Mouse (Mus musculus): ENCODE measurements around the gene Has3. TPM values are rescaled to one million over a fixed set of nuclear protein-coding genes. Genes with fewer than 3 reads are reported as not detected.

Gene Has3
- polyA plus RNA-seq, 1 experiment from 2014 or later: 0.12 TPM

DNA sequence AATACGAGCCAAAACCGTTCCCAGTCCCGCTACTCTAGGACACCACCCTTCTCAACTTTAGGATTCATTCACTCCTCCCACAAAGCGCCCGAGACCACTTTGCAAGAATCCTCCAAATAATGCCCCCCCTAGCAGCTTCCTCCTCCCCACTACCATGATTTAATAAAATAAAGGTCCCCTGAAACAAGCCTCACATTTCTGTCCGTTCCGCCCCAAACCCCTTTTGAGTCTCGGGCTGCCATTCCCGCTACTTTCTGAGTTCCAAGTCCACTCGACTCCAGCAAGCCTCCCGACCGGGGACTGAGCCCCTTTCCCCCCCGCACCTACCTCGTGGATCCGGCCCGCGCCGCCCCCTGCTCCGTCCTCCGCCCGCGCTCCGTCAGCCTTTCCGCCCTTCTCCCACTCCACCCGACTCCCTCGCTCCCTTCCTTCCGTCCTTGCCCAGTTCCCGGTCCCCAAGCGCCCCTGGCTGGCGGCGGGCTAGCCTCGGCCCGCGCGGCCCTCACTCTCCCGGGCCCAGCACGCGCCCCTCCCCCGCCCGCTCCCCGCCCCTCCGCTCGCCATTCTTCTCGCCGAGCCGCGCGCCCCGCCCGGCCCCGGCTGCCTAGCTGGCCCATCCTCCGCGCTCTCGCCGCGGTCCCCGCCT lies 22.9 kb downstream of the Has3 start:
- peaks cover 38% of the 10 kb centered on the region for H3K4me1 ChIP-seq
- peak overlapping the region; percentile 100 for H3K27ac ChIP-seq (replicated peaks)
- peak overlapping the region; percentile 99 for H3K4me3 ChIP-seq
- DNase-seq (ENCODE audit: low spot score): peak; percentile 82
- H3K9me3 ChIP-seq (replicated peaks): no peaks in the 10 kb centered on the region
- H3K36me3 ChIP-seq: peaks cover 49% of the 10 kb centered on the region
- under 1% methylated on average over 57 of the region's 57 CpGs for WGBS
- no peaks in the 10 kb centered on the region for H3K27me3 ChIP-seq (ENCODE audit: low read depth, poor library complexity, severe bottlenecking)

DNA sequence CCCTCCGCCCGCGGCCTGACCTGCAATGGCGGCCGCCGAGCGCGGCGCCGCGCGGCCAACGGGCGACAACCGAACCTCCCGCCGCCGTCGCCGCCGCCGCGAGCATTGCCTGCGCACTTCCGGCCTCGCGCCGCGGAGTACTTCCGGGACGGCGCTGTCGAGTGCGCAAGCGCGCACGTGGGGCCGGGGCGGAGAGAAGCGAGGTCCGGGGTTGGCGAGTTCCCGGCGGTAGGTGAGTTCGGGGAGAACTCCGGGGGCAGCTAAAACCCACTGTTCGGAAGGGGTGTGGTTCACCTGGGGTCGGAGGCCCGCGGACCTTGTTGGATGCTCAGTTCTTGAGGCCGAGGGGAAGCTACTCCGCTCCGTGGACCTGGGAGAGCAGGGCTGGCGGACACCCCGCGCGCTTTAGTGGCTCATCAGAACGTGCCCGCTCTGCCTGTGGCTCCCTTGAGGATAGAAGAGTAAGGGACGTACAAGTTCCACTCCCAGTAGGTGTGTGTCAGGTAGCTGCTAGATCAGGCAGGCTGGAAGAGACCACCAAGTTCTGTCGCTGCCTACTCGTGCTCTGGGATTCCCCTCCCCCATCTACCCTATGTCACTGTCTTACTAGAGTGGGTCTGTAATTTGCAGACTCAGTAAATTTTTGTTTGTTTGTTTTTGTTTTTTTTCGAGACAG lies 23.6 kb downstream of the Has3 start, which contains the start of gene Utp4:
TSS of gene Utp4 (plus strand) at position 156 of the 676 bp plus-strand sequence.
- Histone ChIP-seq H3K27me3 (ENCODE audit: low read depth, poor library complexity, severe bottlenecking) (no peaks in the 10 kb centered on the region), H3K36me3 (peaks cover 56% of the 10 kb centered on the region), H3K9me3 (replicated peaks) (no peaks in the 10 kb centered on the region), H3K4me3 (peak within 1 kb of the TSS; percentile 99), H3K4me1 (peaks cover 38% of the 10 kb centered on the region), H3K27ac (replicated peaks) (peak within 1 kb of the TSS; percentile 100)
- DNase-seq (ENCODE audit: low spot score): peak; percentile 89
- under 1% methylated on average over 63 of the region's 63 CpGs for WGBS

DNA sequence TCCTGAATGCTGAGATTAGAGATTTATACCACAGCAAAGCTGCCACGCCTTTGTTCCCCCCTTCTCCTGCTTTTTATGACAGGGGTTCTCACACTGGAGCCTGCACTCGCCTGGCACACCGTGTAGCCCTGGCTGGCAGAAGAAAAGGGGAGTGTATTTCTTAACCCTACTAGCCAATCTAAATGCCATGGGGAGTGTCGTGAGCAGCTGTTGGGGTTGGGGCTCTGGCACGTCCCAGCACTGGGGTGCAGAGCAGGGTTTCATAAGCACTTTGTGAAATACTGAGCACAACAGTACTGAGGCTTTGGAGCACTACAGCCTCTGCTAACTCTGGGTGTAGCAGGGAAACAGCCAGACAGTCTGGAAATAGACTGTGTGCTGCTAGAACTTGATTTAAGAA lies 29.4 kb downstream of the Has3 start:
- Histone ChIP-seq H3K4me3 (no peak overlapping the region), H3K36me3 (peaks cover 100% of the 10 kb centered on the region), H3K4me1 (peaks cover 8% of the 10 kb centered on the region), H3K27ac (replicated peaks) (no peak overlapping the region), H3K9me3 (replicated peaks) (no peaks in the 10 kb centered on the region), H3K27me3 (ENCODE audit: low read depth, poor library complexity, severe bottlenecking) (no peaks in the 10 kb centered on the region)
- no peak for DNase-seq (ENCODE audit: low spot score)
- 97% methylated on average over 5 of the region's 5 CpGs for WGBS

DNA sequence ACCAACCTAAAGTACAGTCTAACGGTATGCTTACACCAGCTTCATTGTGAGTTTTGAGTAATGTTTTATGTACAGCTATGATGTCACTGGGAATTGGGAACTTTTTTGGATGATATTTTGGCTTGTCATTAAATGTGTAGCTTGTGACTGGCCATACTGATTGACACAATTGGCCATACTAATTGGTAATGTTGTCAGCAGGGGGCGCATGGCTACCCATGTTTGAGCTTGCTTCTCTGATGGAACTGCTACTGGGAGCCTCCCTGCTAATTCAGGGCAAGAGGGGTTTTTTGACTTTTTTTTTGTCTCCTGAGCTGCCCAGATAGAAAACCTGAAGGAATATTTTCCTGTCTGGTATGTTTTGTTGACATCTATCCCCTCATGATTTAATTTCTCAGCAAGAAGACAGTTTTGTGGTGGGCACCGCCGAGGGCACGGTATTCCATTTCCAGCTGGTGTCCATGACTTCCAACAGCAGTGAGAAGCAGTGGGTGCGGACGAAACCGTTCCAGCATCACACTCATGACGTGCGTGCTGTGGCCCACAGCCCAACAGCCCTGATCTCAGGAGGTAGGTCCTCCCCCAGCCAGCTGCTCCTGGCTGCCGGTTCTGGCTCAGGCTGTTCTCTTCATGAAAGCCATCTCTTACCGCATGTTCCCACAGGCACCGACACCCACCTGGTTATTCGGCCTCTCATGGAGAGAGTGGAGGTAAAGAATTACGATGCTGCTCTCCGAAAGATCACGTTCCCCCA lies 35.9 kb downstream of the Has3 start:
- no peaks in the 10 kb centered on the region for H3K9me3 ChIP-seq (replicated peaks)
- no peak overlapping the region for H3K27ac ChIP-seq (replicated peaks)
- peaks cover 93% of the 10 kb centered on the region for H3K36me3 ChIP-seq
- WGBS: 94% methylated on average over 17 of the region's 17 CpGs
- no peaks in the 10 kb centered on the region for H3K27me3 ChIP-seq (ENCODE audit: low read depth, poor library complexity, severe bottlenecking)
- DNase-seq (ENCODE audit: low spot score): peak; percentile 34
- no peak overlapping the region for H3K4me3 ChIP-seq
- no peaks in the 10 kb centered on the region for H3K4me1 ChIP-seq

DNA sequence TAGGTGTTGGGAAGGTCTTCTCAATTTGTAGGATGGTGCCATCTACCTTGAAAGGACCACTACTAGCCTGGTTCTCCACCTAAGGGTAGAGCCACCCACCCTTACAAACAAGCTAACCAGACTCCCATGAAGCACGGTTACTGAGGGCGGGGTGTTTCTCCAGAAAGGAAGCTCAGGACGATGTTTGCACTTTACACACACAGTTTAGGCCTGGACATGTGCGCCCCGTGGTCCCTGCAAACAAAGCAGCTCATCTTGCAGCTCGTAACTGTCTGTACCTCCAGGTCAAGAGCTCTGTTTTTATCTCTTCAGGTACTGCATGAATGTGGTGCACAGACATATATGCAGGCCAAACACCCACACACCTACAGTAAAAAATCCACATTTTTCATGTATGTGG lies 36.6 kb downstream of the Has3 start:
- H3K4me3 ChIP-seq: no peak overlapping the region
- H3K36me3 ChIP-seq: peaks cover 93% of the 10 kb centered on the region
- WGBS: 94% methylated on average over 6 of the region's 6 CpGs

DNA sequence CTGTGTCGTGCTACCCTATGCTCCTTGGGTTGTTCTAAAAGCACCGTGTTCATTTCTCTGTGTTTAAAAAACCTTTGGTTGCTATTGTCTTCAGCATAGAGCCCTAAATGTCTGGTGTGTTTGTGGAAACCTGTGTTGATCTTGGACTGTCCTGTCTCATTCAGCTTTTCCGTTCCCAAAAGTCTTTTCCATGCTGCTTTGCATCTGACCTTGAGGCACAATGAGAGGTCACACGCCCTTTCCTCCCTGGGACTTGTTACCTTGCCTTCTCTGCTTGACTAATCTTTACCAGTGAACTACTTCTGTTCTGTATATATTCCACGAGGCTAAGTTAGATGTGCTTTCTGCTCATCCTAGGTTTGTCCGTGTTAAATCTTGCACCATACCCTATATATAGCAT lies 37.4 kb downstream of the Has3 start:
- Histone ChIP-seq H3K4me3 (no peak overlapping the region), H3K27ac (replicated peaks) (no peak overlapping the region), H3K4me1 (no peaks in the 10 kb centered on the region), H3K9me3 (replicated peaks) (no peaks in the 10 kb centered on the region), H3K27me3 (ENCODE audit: low read depth, poor library complexity, severe bottlenecking) (no peaks in the 10 kb centered on the region), H3K36me3 (peaks cover 93% of the 10 kb centered on the region)
- no peak for DNase-seq (ENCODE audit: low spot score)
- 89% methylated on average over 6 of the region's 6 CpGs for WGBS

More for the DNA sequence above, 36.6 kb downstream of the Has3 start:
- Histone ChIP-seq H3K27ac (replicated peaks) (no peak overlapping the region), H3K4me1 (no peaks in the 10 kb centered on the region), H3K9me3 (replicated peaks) (no peaks in the 10 kb centered on the region), H3K27me3 (ENCODE audit: low read depth, poor library complexity, severe bottlenecking) (no peaks in the 10 kb centered on the region)
- DNase-seq (ENCODE audit: low spot score): no peak

DNA sequence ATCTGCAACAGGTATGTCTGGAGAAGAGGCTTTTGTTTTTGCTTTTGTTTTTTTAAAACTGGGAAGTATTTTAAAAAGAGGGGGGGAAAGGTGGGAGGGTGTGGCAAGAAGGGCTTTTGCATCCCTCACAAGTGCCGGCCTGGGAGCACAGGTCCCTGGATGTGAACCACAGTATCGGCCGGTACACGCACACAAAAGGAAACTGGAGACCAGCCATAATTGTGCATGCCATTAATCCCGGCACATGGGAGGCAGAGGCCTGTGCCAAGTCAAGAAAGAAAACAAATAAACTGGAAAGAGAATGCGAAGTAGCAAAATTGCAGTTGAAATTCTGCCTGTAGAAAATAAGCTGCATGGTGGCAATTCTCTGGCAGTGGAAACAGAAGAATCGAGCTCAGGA lies 38.2 kb downstream of the Has3 start:
- H3K36me3 ChIP-seq: peaks cover 93% of the 10 kb centered on the region
- 92% methylated on average over 7 of the region's 7 CpGs for WGBS
- no peaks in the 10 kb centered on the region for H3K27me3 ChIP-seq (ENCODE audit: low read depth, poor library complexity, severe bottlenecking)
- DNase-seq (ENCODE audit: low spot score): no peak
- no peak overlapping the region for H3K27ac ChIP-seq (replicated peaks)
- no peaks in the 10 kb centered on the region for H3K4me1 ChIP-seq
- H3K9me3 ChIP-seq (replicated peaks): no peaks in the 10 kb centered on the region
- no peak overlapping the region for H3K4me3 ChIP-seq

DNA sequence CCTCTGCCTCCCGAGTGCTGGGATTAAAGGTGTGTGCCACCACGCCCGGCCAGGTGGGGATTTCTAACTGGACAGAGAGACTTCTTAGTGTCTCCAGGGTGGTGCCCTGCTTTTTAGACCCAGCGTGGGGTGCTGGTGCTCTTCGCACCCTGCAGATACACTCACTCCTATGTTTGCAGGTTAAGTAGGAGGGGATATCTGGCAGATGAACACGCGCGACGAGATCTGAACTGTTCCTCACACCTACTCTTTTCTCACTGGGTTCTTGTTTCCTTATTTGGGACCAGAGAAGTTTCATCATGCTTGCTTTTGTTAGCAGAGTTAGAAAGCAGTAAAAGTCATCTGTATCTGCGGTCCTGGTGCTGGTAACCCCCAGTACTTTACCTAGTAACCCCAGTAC lies 43.6 kb downstream of the Has3 start:
- Histone ChIP-seq H3K36me3 (peaks cover 91% of the 10 kb centered on the region), H3K4me3 (no peak overlapping the region), H3K27me3 (ENCODE audit: low read depth, poor library complexity, severe bottlenecking) (no peaks in the 10 kb centered on the region), H3K4me1 (no peaks in the 10 kb centered on the region), H3K27ac (replicated peaks) (no peak overlapping the region), H3K9me3 (replicated peaks) (no peaks in the 10 kb centered on the region)
- WGBS: 92% methylated on average over 10 of the region's 10 CpGs
- DNase-seq (ENCODE audit: low spot score): no peak

DNA sequence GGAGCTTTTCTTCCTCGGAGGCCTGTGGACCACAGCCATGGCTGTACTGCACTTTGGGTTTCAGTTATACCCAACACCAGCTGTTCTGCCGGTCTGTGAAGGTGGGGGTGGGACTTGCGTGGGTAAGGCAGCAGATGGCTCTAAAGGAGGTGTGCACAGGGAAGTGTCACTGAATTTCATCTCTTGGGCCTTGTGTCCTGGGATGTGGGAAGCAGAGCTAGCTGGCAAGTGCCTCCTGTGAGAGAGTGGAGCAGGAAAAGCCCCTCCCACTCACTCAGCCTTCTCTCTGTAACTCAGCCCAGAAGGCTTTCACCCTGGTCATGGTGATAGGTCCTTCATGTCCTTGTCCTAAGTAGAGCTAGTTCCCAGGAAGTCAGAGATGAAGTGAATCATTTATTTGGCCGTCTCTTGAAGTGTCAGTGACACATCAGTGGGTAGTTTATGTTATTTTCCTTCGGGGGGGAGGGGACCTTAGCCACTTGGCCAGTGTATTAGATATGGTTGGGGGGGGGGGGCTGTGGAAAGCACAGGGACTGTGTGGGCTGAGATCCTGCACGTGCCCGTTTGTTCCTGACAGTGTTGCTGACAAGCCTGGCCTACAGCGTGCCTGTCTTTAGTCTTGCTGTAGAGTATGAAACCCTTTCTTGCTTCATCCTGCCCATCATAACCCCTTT lies 49.8 kb downstream of the Has3 start:
- Histone ChIP-seq H3K4me1 (no peaks in the 10 kb centered on the region), H3K27me3 (ENCODE audit: low read depth, poor library complexity, severe bottlenecking) (no peaks in the 10 kb centered on the region), H3K27ac (replicated peaks) (no peak overlapping the region), H3K9me3 (replicated peaks) (no peaks in the 10 kb centered on the region), H3K36me3 (peaks cover 94% of the 10 kb centered on the region), H3K4me3 (no peak overlapping the region)
- DNase-seq (ENCODE audit: low spot score): no peak
- 95% methylated on average over 8 of the region's 8 CpGs for WGBS

DNA sequence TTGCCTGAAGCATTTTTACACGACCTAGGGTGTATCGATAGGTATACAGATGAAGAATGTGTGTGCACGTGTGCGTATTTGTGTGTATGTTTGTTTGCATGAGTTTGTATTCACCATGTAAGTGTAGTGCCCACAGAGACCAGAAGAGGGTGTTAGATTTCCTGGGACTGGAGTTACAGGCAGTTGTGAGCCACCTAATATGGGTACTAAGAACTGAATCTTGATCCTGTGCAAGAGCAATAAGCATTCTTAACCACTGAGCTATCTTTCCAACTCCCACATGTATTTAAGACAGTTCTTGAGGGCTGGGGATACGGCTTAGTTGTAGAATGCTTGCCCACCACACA lies 50.3 kb downstream of the Has3 start:
- Histone ChIP-seq H3K27ac (replicated peaks) (no peak overlapping the region), H3K27me3 (ENCODE audit: low read depth, poor library complexity, severe bottlenecking) (no peaks in the 10 kb centered on the region), H3K4me3 (no peak overlapping the region), H3K36me3 (peaks cover 90% of the 10 kb centered on the region), H3K4me1 (no peaks in the 10 kb centered on the region), H3K9me3 (replicated peaks) (no peaks in the 10 kb centered on the region)
- DNase-seq (ENCODE audit: low spot score): no peak
- 98% methylated on average over 5 of the region's 5 CpGs for WGBS

DNA sequence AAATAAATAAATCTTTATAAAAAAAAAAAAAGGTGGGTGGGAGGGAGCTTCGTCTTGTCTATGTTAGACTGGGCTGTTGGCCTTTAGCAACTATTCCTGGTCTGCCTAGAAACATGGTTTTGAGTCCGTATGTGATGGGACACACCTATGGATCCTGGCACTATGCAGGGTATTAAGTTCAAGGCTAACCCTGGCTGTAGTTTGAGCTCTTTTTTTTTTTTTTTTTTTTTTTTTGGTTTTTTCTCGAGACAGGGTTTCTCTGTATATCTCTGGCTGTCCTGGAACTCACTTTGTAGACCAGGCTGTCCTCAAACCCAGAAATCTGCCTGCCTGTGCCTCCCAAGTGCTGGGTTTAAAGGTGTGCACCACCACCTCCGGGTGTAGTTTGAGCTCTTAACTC lies 54.0 kb downstream of the Has3 start:
- H3K9me3 ChIP-seq (replicated peaks): no peaks in the 10 kb centered on the region
- no peak overlapping the region for H3K4me3 ChIP-seq
- no peaks in the 10 kb centered on the region for H3K4me1 ChIP-seq
- H3K36me3 ChIP-seq: peaks cover 53% of the 10 kb centered on the region
- no peaks in the 10 kb centered on the region for H3K27me3 ChIP-seq (ENCODE audit: low read depth, poor library complexity, severe bottlenecking)
- WGBS: 95% methylated on average over 4 of the region's 4 CpGs
- no peak overlapping the region for H3K27ac ChIP-seq (replicated peaks)
- no peak for DNase-seq (ENCODE audit: low spot score)

DNA sequence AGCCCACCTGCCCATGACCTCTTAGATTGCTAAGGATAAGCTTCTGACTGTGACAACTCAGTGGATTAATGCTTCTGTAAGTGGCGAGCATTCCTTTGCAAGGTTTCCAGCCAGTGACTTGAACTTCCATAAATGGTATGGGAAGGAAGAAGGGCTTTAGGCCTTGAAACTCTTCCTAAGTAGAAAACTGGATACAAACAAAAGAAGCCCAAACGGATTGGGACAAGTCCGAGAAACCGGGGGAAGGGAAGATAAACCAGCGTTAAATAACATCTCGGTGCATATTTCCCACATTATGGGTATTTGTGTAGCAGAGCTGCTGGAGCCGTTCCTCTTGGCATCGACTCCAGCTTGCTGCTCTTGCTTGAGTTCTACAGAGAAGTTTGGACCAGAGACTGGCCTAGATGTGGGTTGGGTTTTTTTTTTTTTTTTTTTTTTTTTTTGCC lies 54.9 kb downstream of the Has3 start:
- H3K4me1 ChIP-seq: no peaks in the 10 kb centered on the region
- 83% methylated on average over 8 of the region's 8 CpGs for WGBS
- DNase-seq (ENCODE audit: low spot score): no peak
- peaks cover 45% of the 10 kb centered on the region for H3K36me3 ChIP-seq
- no peak overlapping the region for H3K27ac ChIP-seq (replicated peaks)
- no peaks in the 10 kb centered on the region for H3K27me3 ChIP-seq (ENCODE audit: low read depth, poor library complexity, severe bottlenecking)
- no peak overlapping the region for H3K4me3 ChIP-seq
- no peaks in the 10 kb centered on the region for H3K9me3 ChIP-seq (replicated peaks)

Measured in midbrain, embryonic 10.5 days (tissue).